Mouse (Mus musculus) testis, postnatal 14 days (tissue): ENCODE measurements around the gene Flrt1.
"Not testable (repeated sequence)": the region's sequence is repeated elsewhere in the genome, so short reads cannot be mapped to it uniquely, and the experiment has no call there.

Experiments
- DNase-seq: peaks from one replicate; pipeline ENCODE4 v3.0.0; 2021; ENCODE audit warnings: low spot score

Flrt1 gene

GRCm38 (mm10) chr19:7103349-7103992 lies 2.1 kb downstream of the Flrt1 start:
- no peak for DNase-seq

- DNase-seq = no peak
These were observed 3.5 kb downstream of the Flrt1 start for GRCm38 (mm10) chr19:7102039-7102438.

- DNase-seq = no peak
These were observed 5.8 kb downstream of the Flrt1 start for GRCm38 (mm10) chr19:7099620-7100155.

DNA sequence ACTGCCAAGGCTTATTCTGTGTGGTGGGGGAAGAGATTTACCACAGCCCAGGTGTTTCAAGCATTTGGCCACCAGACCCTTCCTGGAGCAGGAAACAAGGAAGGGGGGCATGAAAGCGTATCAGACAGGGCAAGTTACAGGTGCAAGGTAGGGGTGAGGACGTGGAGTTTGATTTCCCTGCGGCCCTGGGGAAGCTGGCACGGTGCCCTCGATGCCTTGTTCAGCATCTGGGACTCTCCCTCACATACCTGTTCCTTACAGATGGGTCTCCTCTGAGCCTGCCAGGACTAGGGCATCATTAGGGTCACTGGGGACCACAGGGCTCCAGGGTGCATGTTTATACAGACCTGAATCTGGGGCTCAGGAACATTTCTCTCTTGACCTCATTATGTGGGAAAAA lies 12.8 kb downstream of the Flrt1 start:
- no peak for DNase-seq

DNA sequence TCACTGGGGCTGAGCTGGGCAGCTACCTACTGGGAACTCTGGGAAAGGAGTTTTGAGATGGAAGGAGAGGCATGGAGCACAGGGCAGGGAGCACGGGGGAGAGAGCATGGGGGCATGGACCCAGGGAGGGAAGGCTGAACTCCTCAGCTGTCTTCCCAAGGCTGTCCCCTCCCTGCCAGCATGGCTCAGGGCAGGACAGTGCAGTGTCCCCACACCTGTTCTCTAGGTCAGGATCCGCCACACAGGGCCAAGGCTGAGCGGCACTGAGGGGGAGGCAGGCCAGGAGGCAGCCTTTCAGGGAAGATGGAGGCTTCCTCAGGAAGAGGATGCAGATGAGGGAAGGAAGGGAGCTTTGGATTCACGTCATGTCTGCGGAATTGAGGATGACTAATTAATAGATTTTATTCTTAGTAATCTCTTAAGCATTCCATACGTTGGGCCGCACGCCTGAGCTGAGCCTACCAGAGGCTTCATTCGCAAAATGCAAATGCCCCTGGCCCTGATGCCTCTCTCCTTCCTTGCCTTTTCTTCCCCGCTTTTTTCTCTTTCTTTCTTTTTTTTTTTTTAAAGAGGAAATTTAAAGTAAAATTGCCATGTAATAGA lies 14.0 kb downstream of the Flrt1 start:
- no peak for DNase-seq

GRCm38 (mm10) chr19:7090369-7091064 lies 15.0 kb downstream of the Flrt1 start:
- DNase-seq = no peak

GRCm38 (mm10) chr19:7089842-7090251 lies 15.7 kb downstream of the Flrt1 start:
- no peak for DNase-seq

GRCm38 (mm10) chr19:7089050-7089449 lies 16.5 kb downstream of the Flrt1 start:
- no peak for DNase-seq

GRCm38 (mm10) chr19:7088558-7088957 lies 17.0 kb downstream of the Flrt1 start:
- DNase-seq = no peak

- DNase-seq = no peak
These were observed 20.8 kb downstream of the Flrt1 start for GRCm38 (mm10) chr19:7084734-7085133.

- no peak for DNase-seq
These were observed 22.3 kb downstream of the Flrt1 start for GRCm38 (mm10) chr19:7083035-7083794.

DNA sequence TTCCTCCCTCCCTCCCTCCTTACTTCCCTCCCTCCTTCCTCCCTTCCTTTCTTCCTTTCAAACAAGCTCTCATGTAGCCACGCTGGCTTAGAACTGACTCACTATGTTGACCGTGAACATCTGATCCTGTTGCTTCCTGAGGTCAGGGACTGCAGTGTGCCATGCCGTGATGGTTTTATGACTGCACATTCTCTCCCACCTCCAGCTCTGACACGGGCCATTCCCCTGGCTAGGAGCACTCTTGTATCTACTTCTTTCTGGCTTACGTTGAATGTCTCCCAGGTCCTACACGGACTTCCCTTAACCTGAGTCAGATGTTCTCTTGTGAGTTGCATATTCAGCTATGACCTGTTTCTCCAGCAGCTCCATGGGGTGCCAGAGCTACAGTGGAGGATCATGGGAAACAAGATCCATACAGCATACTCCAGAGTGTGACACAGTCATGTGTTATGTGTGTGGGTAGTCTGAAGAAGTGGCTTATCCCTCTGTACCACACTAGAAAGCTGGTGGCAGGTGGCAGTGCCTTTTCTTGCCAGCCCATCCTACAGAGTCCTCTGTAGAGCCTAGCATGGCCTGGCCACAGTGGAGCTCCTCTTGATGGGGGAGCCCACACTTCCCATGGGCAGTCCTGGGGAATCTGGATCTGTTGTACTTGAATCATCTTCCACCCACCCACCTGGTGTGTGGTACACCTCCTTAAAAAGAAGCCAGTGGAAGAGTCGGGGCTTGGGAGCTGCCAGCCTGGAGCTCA lies 23.8 kb downstream of the Flrt1 start:
- no peak for DNase-seq

GRCm38 (mm10) chr19:7078271-7078670 lies 27.3 kb downstream of the Flrt1 start:
- no peak for DNase-seq

DNA sequence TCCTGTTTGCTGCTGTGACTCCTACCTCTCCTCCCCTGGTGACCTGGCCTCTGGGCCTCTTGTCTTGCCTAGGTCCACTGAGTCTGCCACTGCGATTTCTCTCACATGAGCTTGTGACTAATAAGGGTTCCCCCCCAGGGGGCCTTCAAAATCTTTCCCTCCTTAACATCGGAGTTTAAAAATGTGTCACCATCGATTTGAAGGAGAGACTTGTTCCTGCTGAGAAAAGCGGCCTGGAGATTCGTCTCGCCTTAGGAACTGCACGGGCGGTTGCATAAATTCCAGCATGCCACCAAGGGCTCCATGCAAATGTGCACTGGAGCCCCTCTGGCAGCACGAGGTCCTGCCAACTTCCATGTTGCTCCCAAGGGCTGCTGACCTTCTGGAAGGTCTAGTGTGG lies 27.9 kb downstream of the Flrt1 start:
- no peak for DNase-seq

- not testable (repeated sequence) for DNase-seq
These were observed 30.2 kb downstream of the Flrt1 start for GRCm38 (mm10) chr19:7075336-7075735.

DNA sequence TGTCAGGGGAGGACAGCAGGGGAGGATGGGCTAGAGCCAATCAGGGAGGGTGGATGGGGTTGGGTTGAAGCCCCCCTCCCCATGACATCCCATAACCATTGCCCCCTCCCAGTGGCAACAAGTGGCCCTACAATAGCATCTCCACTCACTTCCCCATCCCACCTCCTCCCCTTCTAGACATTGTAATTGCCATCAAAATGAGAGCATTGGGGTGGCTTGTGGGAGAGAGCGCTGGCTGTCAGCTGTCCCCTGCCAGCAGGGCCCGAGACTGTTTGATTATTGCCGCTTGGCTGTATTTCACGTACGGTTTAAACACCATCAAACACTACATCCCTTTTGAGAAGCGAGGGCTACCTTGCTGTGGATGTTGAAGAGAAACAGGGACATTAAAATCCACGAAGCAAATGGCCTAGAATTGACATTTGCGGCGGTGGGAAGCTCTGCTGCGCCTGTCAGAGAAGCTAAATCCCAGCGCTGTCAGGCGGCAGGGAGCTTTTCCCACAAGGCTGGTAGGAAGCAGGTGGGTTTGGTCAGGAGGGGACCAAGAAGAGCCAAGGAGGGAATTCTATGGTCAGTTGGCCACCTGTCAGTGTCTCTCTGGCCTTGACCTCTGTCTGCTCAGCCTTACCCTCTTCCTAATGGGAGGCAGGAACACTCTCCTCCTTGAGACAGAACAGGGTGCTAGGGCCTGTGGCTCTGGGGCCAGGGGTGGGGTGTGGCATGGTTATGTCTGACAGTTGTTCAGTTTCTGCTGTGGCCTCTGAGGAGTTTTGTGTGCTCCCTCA lies 31.3 kb downstream of the Flrt1 start:
- DNase-seq = no peak

- DNase-seq = no peak
These were observed 33.3 kb downstream of the Flrt1 start for GRCm38 (mm10) chr19:7072221-7072620.

DNA sequence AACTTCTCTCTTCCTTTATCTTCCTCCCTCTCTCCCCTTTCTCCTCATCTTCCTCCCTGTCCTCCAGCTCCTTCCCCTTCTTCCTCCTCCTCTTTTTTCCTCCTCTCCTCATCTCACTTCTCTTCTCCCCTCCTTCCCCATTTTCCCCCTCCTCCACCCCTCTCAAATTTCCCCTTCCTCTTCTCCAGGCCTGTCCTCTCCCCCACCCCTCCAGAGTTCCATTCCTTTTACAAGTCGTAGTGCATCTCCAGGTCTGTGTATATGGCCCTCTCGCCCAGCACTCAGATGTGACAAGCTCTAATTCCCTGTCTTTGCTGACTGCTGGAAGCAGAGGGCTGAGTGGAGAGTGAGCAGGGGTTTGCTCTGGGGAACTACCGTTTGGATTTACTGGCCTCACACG lies 34.8 kb downstream of the Flrt1 start:
- no peak for DNase-seq

- DNase-seq = no peak
These were observed 35.5 kb downstream of the Flrt1 start for GRCm38 (mm10) chr19:7069781-7070763.
